Mouse (Mus musculus) forelimb bud, embryonic 11.5 days (tissue): Measurements from ENCODE around the gene Gtpbp6.
A peak's percentile ranks its signal among the peaks of the same experiment; 100 is the strongest.
"Not testable (repeated sequence)": the region's sequence is repeated elsewhere in the genome, so short reads cannot be mapped to it uniquely, and the experiment has no call there.

Experiments
- DNase-seq: peaks from one replicate; pipeline ENCODE4 v3.0.0-alpha.2; 2012; ENCODE audit warnings: low read depth, low spot score

Gtpbp6 gene

GRCm38 (mm10) chr5:110100921-110101631 lies 6.9 kb downstream of the Gtpbp6 start:
- no peak for DNase-seq

GRCm38 (mm10) chr5:110099656-110100580 lies 8.1 kb downstream of the Gtpbp6 start, which contains the start of gene Plcxd1:
TSS of gene Plcxd1 (plus strand) at chr5:110099969.
- peak; percentile 44 for DNase-seq

GRCm38 (mm10) chr5:110098991-110099477 lies 9.0 kb downstream of the Gtpbp6 start:
- no peak for DNase-seq

- no peak for DNase-seq
Observed at GRCm38 (mm10) chr5:110094847-110095213, 13.2 kb downstream of the Gtpbp6 start.

- DNase-seq, result peak; percentile 89
Observed at GRCm38 (mm10) chr5:110094030-110094846, 13.8 kb downstream of the Gtpbp6 start, which contains the start of gene Gm35315. TSS of gene Gm35315 (minus strand) at chr5:110094420.

GRCm38 (mm10) chr5:110091546-110091945 lies 16.5 kb downstream of the Gtpbp6 start:
- no peak for DNase-seq

GRCm38 (mm10) chr5:110086161-110086866 lies 21.7 kb downstream of the Gtpbp6 start:
- no peak for DNase-seq

GRCm38 (mm10) chr5:110082961-110083360 lies 25.0 kb downstream of the Gtpbp6 start:
- no peak for DNase-seq

- DNase-seq, result not testable (repeated sequence)
Observed at GRCm38 (mm10) chr5:110072413-110072812, 35.6 kb downstream of the Gtpbp6 start, which contains the start of gene Gm17655. TSS of gene Gm17655 (minus strand) at chr5:110072513.

- DNase-seq, result peak; percentile 69
Observed at GRCm38 (mm10) chr5:110057637-110058408, 50.2 kb downstream of the Gtpbp6 start.
